Mouse (Mus musculus): ENCODE measurements around the gene Rnase12.

Gene Rnase12

DNA sequence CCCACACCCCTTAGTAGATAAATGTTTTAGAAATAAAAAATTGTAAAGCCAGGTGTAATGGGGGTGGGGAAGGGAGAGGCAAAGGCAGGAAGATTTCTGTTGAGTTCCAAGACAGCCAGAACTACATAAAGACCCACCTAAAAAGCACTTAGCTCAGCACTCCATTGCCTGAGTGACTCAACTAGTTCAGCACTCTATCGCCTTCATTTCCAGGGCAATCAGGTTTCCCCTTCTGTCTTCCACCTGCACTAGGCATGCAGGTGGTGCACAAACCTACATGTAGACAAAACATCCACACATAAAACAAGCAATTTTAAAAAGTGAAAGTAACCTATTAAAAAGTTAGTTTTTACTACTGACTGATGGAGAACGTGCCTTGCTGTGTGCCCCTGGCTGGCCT is 27.6 kb upstream of the Rnase12 start:
- DNase-seq (ENCODE audit: low spot score in 2 of 2), result no peak

DNA sequence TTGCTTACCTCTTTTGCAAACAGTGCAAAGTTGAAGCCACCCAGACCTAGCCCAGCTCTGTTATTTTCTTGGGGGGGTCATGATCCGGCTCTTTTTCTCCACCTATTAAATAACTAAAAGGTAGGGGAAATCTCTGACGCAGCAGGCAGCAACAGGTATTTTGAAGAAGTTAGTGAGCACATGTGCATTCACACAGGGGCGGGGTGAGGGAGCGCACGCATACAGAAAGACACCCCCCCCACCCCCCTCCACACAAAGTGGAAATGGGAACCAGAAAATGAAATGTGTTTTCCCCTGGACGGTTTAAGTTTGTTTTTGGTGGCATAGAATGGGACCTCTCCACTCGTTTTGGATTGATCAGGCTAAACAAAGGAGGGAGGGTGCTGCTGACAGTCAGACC is 26.3 kb upstream of the Rnase12 start:
- no peak for DNase-seq (ENCODE audit: low spot score in 2 of 2)

DNA sequence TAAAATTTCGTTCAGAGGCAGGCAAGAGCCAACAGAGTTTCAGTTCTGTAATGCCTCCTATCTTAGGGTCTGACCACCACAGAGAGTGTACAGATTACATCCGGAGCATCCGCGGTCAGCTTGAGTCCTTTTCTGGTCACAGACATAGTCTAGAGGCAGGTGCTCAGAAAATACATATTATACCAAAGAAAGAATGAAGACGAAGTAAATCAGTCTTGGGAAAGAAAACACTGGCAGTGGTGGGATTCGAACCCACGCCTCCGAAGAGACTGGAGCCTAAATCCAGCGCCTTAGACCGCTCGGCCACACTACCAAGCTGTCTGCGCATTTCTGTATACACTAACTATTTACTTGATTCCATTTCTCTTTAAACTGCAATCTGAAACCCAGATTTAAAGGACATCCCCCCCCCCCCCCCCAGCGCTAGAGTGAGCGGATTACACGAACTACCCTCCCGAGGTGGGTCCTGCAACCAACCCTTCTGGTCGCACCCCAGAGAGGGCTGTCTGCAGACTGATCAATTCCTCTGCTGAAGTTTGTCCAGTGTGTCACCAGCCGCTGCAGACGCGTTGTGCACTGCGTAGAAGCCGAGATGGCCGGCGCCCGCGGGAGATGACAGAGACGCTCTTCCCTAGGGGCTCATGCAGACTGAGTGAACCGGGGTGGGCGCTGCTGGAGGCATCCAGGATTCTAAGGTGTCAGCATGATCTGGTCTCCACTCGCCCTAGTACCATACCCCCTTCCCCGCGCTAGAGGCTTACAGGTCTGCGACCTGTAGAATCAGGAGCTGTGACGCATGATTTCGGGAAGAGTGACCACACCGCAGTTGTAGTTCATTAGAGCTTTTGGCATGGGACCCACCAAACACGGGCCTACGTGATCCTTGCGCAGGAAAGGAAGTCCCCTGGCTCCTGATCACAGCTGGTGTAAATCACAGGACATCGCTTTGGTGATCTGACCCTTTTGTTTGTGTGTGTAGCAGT is 25.4 kb upstream of the Rnase12 start:
- DNase-seq (ENCODE audit: low spot score in 2 of 2), result peak in 1 of 2 experiments; percentile 41

DNA sequence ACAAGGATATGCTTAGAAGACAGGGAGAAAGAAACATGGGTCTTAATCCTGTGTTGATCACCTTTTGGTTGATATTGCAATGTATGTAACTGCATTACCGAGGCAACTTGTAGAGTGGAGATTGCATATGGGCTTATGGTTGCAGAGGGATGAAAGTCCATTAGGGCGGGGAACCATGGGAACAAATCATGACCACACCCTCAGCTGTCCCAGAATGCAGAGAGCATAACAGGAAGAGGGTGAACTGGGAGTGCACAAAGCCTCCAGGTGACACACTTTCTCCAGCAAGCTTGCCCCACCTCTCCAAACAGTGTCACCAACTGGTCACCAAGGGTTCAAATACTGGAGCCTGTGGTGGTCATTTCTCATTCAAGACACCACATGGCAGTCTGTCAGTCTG is 23.6 kb upstream of the Rnase12 start:
- no peak for DNase-seq (ENCODE audit: low spot score in 2 of 2)

DNA sequence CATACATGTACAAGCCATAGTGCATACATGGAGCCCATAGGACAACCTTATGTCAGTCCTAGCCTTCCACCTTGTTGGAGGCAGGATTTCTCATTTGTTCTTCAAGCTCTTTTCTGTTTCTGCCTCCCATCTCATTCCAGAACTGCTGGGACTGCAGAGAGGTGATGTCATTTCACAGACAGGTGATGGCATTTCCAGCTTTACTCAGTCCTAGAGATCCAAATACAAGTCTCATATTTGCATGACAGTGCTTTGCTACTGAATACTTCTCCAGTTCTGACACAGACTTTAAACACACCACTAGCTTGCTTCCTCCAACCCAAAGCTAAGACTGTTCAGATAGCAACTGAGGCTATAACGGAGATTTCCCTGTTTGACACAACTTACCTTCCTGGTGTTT is 21.7 kb upstream of the Rnase12 start:
- no peak for DNase-seq (ENCODE audit: low spot score in 2 of 2)

DNA sequence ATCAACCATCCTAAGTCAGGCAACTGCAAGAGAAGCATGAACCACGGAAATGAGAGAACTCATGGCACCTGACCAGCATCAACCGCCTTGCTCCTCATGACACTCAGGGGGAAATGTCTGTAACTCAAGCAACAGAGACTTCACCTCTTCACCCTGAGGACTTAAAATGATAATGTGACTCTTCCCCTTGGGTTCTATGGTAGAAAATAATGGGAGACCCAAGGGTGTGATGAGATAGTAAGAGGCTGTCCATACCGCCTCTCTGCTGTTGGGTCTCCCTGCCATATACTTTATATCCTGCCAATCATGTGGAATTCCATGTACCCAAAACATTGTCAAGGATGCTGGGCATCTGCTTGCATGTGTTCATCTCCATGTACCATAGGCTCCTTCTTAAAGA is 16.9 kb upstream of the Rnase12 start, which contains the start of gene Olfr750:
Gene Olfr750, minus strand, starts transcription at position 101 of the 400 bp plus-strand sequence.
- no peak for DNase-seq (ENCODE audit: low spot score in 2 of 2)

DNA sequence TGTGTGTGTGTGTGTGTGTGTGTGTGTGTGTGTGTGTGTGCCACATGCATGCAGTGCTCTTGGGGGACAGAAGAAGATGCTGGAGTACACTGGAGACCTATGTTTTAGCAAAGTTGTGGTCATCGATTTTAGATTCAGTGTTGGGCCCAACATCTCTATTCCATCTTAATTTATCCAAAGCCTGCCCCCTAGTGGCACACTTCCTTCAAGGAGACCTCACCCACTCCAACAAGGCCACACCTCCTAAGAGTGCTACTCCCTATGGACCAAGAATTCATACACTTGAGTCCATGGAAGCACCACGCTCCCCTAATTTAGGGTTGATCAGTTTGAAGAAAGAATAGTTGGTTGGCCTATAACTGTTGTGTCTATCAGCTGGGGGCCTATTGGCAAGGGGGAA is 12.2 kb upstream of the Rnase12 start:
- no peak for DNase-seq (ENCODE audit: low spot score in 2 of 2)

DNA sequence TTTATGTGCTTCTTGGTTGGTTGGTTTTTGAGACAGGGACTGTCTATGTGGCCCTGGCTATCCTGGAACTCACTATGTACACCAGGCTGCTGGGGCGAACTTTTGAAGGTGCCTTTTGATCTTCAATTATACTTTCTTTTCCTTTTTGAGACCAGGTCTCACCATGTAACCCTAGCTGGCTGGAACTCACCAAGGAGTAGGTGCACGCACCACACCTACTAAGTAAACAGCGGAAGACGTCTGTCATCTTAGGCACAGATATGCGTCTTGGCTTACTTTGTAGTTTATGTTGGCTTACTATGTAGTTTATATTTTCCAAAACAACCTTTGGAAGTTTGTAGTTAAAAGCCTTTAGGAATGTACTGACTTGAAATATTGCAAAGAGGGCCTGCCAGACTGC is 11.5 kb upstream of the Rnase12 start:
- no peak for DNase-seq (ENCODE audit: low spot score in 2 of 2)

DNA sequence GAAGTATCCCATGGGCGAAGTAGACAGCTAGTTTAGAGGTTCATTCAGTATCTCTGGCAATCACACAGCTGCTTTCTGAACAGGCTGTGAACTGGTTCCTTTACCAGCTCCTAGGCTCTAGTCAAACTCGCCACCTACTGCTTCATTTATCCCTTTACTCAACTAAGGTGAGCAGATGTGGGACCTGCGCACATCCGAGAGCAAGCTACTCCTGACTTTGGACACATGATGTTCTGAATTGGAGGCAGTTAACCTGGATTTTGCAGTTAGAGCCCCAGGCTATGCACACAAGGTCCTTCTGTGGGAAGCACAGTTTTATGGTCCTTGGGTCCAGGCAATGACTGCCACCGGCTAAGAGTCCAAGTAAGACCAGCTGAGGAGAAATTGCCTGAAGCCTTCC is 3.3 kb upstream of the Rnase12 start:
- no peak for DNase-seq (ENCODE audit: low spot score in 2 of 2)

DNA sequence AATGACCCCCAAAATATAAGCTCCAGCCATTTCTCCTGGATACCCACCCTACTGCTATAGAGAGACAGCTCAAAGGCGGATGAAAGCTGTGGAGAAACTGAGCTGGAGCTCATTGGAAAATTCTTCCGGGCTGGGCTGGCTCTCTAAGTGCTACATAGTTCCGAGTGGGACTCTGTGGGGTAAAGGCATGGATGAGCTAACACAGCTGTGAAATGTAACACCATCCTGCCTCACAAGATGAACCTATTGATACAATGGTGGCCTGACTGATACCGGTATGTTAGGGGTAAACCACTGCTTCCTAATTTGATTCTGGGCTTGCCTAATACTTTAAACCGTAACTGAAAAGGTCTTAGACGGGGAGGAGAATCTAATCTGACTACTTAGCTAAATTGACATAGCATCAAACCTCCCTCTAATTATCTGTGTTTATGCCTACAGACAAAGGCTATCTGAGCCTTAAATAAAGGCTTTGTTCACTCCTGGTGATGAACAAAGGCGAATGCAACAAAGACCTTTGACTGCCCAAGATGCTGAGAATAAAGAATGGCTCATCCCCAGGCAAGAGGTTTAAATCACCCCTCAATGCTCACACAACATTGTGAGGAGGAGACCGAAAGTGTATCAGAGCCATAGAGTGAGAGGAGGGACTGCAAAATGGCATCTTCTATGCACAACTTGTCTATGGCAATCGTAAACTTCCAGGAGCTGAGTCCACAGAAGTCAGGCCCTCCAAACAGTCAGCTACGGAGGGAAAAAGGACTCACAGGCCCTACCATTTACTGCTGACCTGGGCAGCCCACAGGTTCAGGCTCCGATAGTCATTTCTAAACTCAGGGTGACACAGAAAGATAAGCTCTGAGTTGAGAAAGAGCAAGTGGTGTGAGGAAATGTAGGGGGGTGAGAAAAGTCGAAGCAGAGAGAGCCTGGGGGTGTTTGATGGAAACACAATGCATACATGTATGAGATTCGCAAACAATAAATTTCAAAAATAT is 2.9 kb downstream of the Rnase12 start:
- DNase-seq (ENCODE audit: low spot score in 2 of 2), result no peak

DNA sequence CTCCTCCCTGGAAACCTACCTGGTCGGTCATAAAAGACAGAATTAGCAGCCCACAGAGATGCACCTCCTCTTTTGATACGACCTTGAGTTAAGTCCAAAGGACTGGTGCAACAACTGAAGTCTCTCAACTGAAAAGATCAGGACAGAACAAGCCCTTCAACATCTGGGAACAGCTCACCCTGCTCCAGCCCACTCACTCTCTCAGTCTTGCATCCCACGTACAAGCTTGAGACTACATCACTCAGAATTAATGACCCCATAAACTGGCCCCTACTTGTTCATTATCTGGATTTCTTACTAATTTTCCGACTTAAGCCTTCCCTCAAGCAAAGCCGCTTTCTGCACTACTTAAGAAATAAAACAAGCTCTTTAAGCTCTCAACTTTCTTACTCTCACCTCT is 4.3 kb downstream of the Rnase12 start:
- no peak for DNase-seq (ENCODE audit: low spot score in 2 of 2)

DNA sequence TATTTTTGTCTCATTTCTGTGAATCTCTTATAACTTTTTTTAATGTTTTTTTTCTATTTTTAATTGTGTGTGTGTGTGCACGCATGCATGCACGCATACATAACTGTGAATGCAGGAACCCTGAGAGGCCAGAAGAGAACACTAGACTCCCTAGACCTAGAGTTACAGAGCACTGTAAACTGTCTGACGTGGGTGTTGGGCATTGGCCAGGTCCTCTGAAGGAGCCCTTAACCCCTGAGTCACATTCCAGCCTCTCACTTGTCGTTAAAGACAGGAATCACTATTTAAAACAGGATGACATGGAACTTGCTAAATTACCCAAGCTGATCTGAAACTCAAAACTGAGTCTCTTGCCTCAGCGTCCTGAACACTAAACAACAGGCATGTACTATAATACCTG is 5.5 kb downstream of the Rnase12 start:
- no peak for DNase-seq (ENCODE audit: low spot score in 2 of 2)

DNA sequence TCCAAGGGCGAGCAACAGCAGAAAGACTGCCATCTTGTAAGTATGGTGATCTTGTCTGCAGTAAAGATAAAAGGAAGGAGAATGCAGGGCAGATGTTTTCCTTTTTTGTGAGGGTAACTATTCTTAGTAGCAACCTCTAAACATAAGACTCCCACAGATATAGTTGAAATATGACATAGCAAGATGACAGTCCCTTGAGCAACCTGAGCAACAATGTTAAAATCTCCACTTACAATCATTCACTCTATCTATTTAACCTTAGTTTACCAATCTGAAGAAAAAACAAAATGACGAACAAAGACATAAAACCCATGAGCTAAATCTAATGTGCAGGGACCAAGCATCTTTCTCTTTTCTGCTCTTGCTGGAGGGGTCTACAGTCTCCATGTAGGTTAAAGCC is 7.4 kb downstream of the Rnase12 start, which contains the start of gene Rnase11:
Gene Rnase11, minus strand, starts transcription at position 101 of the 400 bp plus-strand sequence.
- no peak for DNase-seq (ENCODE audit: low spot score in 2 of 2)

DNA sequence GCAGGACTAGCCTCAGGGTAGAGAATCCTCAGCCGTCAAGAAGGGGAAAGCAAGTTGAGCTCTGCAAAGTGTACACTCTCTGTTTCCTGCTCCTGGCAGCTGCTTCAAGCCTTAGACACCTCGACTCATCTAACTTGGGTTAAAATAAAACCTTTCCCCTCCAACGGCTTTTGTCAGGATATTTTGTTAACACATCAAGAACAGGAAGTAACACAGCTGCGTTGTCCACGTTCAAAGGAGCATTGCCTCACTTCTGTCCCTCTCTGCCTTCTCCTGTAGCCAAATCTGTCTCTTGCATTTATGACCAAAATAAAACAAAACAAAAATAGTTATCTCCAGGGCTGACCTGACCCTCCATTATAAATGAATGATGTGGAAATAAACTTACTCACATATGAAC is 9.6 kb downstream of the Rnase12 start:
- no peak for DNase-seq (ENCODE audit: low spot score in 2 of 2)

DNA sequence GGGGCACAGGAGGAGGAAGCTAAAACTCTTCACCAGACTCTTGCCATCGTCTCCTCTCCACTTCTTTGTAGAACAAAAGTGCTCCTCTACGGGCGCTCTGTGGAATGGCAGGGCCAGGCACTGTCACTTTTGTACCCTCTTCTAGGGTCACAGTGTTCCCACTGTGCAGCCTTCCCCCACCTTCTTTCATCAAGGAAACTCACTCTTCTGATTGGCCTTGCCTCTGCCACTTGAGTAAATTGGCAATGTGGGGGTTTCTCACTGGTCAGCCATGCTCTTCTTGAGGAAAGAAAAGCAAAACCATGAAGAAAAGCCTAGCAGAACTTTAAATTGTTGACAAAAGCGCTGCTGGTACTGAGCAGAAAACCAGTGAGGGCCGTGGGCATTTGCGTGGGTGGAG is 15.7 kb downstream of the Rnase12 start, which contains the start of gene Rnase9:
Gene Rnase9, minus strand, starts transcription at position 101 of the 400 bp plus-strand sequence.
- DNase-seq (ENCODE audit: low spot score in 2 of 2), result no peak

DNA sequence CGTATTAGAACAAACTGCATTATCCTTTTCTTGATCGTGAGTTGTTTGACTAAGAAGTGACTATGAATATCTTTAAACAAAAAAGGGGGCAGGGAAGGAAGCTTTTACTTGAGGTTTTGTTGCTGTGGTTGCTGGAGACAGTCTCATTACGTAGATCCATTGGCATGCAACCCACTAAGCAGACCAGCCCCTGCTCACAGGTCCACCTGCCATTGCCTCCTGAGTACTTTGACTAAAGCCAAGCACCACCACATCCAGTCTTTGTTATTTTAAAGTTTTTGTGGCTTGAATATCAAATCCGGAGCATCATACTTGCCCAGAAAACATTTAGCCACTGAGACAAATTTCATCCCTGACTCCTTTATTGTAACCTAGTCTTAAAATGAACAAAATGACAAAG is 21.2 kb downstream of the Rnase12 start:
- no peak for DNase-seq (ENCODE audit: low spot score in 2 of 2)

DNA sequence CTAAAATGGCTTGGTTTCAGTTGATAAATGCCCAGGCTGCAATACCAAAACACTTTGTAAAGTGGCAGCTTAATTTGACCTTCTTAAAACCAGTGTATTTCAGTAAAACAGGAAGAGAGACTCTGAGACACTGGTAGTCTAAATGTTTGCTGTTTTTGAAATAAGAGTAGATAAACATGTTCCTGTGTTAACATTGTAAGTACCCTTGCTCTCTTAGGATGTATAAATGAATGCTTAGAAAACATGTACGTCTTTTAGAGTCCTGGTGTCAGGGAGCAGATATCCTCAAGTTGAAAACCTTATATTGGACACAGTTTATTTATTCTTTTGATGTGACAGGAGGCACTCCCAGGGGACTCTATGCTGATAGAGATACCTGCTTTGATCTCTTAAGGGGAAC is 22.3 kb downstream of the Rnase12 start:
- no peak for DNase-seq (ENCODE audit: low spot score in 2 of 2)

DNA sequence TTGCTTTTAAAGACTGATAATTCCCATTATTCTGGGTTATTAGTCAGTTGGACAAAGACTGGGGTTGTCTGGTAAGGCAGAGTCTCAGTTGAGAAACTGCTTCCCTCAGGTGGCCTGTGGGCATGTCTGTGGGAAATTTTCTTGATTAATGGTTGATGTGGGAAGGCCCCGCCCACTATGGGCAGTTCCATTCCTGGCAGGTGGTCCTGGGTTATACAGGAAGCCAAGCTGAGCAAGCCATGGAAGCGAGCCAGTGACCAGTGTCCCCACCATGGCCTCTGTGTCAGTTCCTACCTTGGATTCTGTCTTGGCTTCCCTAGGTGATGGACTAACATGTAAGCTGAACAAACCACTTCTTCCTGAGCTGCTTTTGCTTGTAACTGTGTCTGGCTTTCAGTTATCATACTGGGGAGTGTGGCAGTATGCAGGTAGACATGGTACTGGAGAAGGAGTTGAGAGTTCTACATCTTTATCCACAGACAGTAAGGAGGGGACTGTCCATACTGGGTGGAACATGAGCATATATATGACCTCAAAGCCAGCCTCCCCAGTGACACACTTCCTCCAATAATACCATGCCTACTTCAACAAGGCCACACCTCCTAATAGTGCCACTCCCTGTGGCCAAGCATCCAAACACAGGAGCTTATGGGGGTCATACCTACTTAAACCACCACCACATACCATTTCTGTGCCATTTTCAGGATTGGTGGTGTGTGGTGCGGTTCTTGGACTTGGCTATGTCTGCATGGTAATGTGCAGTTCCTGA is 29.9 kb downstream of the Rnase12 start:
- DNase-seq (ENCODE audit: low spot score in 2 of 2), result no peak

DNA sequence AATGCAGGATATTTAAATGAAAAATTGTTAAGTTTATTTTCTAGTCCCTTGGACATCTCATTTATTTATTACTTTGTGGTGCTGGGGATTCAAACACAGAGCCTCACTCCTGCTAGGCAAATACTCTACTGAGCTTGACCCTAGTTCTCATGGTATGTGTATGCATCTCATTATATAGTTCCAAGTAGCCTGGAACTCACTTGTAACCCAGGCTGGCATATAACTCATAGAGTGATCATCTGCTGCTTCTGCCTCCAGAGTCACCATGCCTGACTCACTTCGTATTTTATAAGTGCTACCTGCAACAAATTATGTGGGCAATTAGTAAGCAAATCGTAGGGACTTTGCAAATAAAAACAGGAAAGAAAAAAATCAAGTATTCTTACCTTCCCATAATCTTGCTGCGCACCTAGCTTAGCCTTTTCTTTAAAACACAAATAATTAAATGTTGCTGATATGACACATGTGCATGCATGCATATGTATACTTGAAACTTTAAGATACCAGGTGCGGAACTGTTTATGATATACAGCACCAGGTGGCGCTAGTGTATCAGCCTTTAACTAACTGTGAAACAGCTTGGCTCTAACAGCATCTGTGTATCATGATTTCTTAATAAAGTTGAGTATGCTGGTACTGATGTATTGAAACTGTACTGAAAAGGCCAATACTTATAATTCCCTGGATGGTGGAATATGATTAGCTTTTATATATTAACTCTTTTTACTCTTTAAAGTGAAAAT is 30.9 kb downstream of the Rnase12 start:
- DNase-seq (ENCODE audit: low spot score in 2 of 2), result peak; percentile 42 to 43

DNA sequence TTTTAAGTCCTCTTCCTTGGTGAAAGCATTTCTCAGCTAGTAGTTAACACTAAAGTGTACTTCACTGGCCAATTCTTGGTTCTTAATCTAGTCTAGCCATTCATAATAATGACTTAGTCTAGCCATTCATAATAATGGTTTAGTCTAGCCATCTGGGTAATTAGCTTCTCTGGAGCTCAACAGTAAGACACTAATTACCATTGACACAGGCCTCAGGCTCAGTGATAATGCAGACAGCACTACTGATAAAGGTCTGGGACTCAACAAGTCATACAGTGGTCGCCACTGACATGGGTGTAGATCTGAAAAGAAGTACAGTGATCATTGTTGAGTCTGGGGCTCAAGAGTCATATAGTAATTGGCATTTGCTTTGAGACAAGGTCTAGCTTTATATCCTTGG is 32.6 kb downstream of the Rnase12 start:
- DNase-seq (ENCODE audit: low spot score in 2 of 2), result no peak

DNA sequence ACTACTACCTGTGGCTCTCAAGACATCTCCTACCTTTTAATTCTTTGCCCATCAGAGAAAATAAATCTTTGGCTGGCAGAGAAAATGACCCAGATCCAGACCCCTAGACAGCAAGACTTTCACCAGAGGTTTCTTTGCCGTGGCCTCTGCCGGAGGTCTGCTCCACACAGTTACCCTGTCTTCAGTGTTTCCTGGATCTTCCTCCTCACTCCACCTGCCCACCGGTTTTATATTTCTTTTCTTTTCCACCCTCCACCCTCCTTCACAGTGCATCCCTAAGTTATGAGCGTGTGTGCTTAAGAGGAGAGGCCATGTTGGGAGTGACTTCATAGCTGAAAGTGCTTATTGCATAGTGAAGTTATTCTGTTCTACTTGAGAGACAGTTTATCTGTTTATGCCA is 34.0 kb downstream of the Rnase12 start:
- no peak for DNase-seq (ENCODE audit: low spot score in 2 of 2)
